Mouse (Mus musculus): ENCODE results near the gene Ucp3.

Ucp3 gene

GRCm38 (mm10) chr7:100472777-100473176, at the start of gene Ucp3:
Ucp3 (plus strand) TSS chr7:100472990.
- DNase-seq (ENCODE audit: low spot score in 2 of 2): no peak

GRCm38 (mm10) chr7:100425795-100426194, 47.0 kb upstream of the Ucp3 start:
- DNase-seq (ENCODE audit: low spot score in 2 of 2): no peak

GRCm38 (mm10) chr7:100429102-100429501, 43.7 kb upstream of the Ucp3 start:
- DNase-seq (ENCODE audit: low spot score in 2 of 2): peak in 1 of 2 experiments; percentile 31

GRCm38 (mm10) chr7:100429911-100430310, 42.9 kb upstream of the Ucp3 start:
- DNase-seq (ENCODE audit: low spot score in 2 of 2): no peak

- DNase-seq (ENCODE audit: low spot score in 2 of 2): peak in 1 of 2 experiments; percentile 18
These were observed 41.7 kb upstream of the Ucp3 start for GRCm38 (mm10) chr7:100431103-100431502.

- no peak for DNase-seq (ENCODE audit: low spot score in 2 of 2)
These were observed 39.5 kb upstream of the Ucp3 start for GRCm38 (mm10) chr7:100433295-100433694.

- no peak for DNase-seq (ENCODE audit: low spot score in 2 of 2)
These were observed 29.1 kb upstream of the Ucp3 start for GRCm38 (mm10) chr7:100443728-100444127.

GRCm38 (mm10) chr7:100446271-100446670, 26.5 kb upstream of the Ucp3 start:
- DNase-seq (ENCODE audit: low spot score in 2 of 2): no peak

- no peak for DNase-seq (ENCODE audit: low spot score in 2 of 2)
These were observed 24.3 kb upstream of the Ucp3 start for GRCm38 (mm10) chr7:100448530-100448929.

GRCm38 (mm10) chr7:100448985-100449384, 23.8 kb upstream of the Ucp3 start:
- no peak for DNase-seq (ENCODE audit: low spot score in 2 of 2)

GRCm38 (mm10) chr7:100458153-100458552, 14.6 kb upstream of the Ucp3 start:
- no peak for DNase-seq (ENCODE audit: low spot score in 2 of 2)

- DNase-seq (ENCODE audit: low spot score in 2 of 2): no peak
These were observed 12.9 kb upstream of the Ucp3 start for GRCm38 (mm10) chr7:100459862-100460261.

GRCm38 (mm10) chr7:100461621-100462151, 11.1 kb upstream of the Ucp3 start:
- peak; percentile 32 to 70 for DNase-seq (ENCODE audit: low spot score in 2 of 2)

GRCm38 (mm10) chr7:100463194-100463593, 9.6 kb upstream of the Ucp3 start:
- DNase-seq (ENCODE audit: low spot score in 2 of 2): no peak

- DNase-seq (ENCODE audit: low spot score in 2 of 2): no peak
These were observed 9.0 kb upstream of the Ucp3 start for GRCm38 (mm10) chr7:100463757-100464156.

- DNase-seq (ENCODE audit: low spot score in 2 of 2): no peak
These were observed 8.5 kb upstream of the Ucp3 start for GRCm38 (mm10) chr7:100464248-100464647.

- no peak for DNase-seq (ENCODE audit: low spot score in 2 of 2)
These were observed 7.5 kb upstream of the Ucp3 start for GRCm38 (mm10) chr7:100465248-100465647.

- DNase-seq (ENCODE audit: low spot score in 2 of 2): peak in 1 of 2 experiments; percentile 31
These were observed 7.0 kb upstream of the Ucp3 start for GRCm38 (mm10) chr7:100465656-100466309.

- DNase-seq (ENCODE audit: low spot score in 2 of 2): no peak
These were observed 5.8 kb upstream of the Ucp3 start for GRCm38 (mm10) chr7:100466781-100467510.

GRCm38 (mm10) chr7:100468761-100469160, 4.0 kb upstream of the Ucp3 start:
- no peak for DNase-seq (ENCODE audit: low spot score in 2 of 2)

- DNase-seq (ENCODE audit: low spot score in 2 of 2): no peak
These were observed 3.3 kb upstream of the Ucp3 start for GRCm38 (mm10) chr7:100469502-100469901.

GRCm38 (mm10) chr7:100470796-100471406, 1.9 kb upstream of the Ucp3 start:
- no peak for DNase-seq (ENCODE audit: low spot score in 2 of 2)

GRCm38 (mm10) chr7:100471407-100471797, 1.4 kb upstream of the Ucp3 start:
- DNase-seq (ENCODE audit: low spot score in 2 of 2): no peak

Data from frontal cortex, postnatal 10 days (tissue).